Mouse (Mus musculus) stomach, embryonic 16.5 days (tissue): ENCODE measurements around the gene Fbxw8. TPM values are rescaled to one million over a fixed set of nuclear protein-coding genes. Genes with fewer than 3 reads are reported as not detected.

ENCODE experiments used
- ATAC-seq: fragments of 200-750 bp; cut with Nextera tagmentation; 2 replicates; pipeline ENCODE4 v1.8.0; 2017; ENCODE audit warnings: moderate number of reproducible peaks, moderate TSS enrichment; ENCODE audit not compliant: insufficient read depth, low FRiP score
- H3K27ac ChIP-seq: fragments of 300-500 bp; sonication (generic); 2 replicates; pipeline ENCODE4 v1.5.1; 2014; ENCODE audit warnings: low read length
- H3K27me3 ChIP-seq: fragments of 300-500 bp; sonication (generic); 2 replicates; pipeline ENCODE4 v1.6.1; 2014; ENCODE audit warnings: low read length, control low read depth, mixed read lengths; ENCODE audit not compliant: control insufficient read depth, insufficient read depth
- H3K36me3 ChIP-seq: fragments of 300-500 bp; sonication (generic); 2 replicates; pipeline ENCODE4 v1.6.1; 2014; ENCODE audit warnings: low read length; ENCODE audit not compliant: control insufficient read depth, insufficient read depth
- H3K4me1 ChIP-seq: fragments of 300-500 bp; sonication (generic); 2 replicates; pipeline ENCODE4 v1.6.1; 2014; ENCODE audit warnings: low read length, control low read depth, mixed read lengths; ENCODE audit not compliant: control insufficient read depth, insufficient read depth
- H3K4me2 ChIP-seq: fragments of 300-500 bp; sonication (generic); 2 replicates; pipeline ENCODE4 v1.6.1; 2014; ENCODE audit warnings: low read depth, low read length, mixed read lengths
- H3K4me3 ChIP-seq: fragments of 300-500 bp; sonication (generic); replicated peaks from 2 replicates; pipeline ENCODE4 v1.5.1; 2014; ENCODE audit warnings: mild to moderate bottlenecking, low read length
- H3K9ac ChIP-seq: fragments of 300-500 bp; sonication (generic); 2 replicates; pipeline ENCODE4 v1.6.1; 2014; ENCODE audit warnings: low read length
- H3K9me3 ChIP-seq: fragments of 300-500 bp; sonication (generic); replicated peaks from 2 replicates; pipeline ENCODE4 v1.6.1; 2016; ENCODE audit warnings: low read length, control low read depth; ENCODE audit not compliant: control insufficient read depth
- WGBS: fragments of 180-500 bp; shearing (Covaris S2); extraction: QIAGEN DNeasy Blood & Tissue Kit; methylation state at CpG from one replicate; pipeline ENCODE4 v1.1.7; 2014; 5-methylcytosine and 5-hydroxymethylcytosine counted together
- polyA plus RNA-seq: library from polyadenylated mRNA; unstranded; fragments of >200 nt; fragmentation: Nextera tagmentation; extraction: Ambion mirVana; gene quantifications from 2 replicates; pipeline ENCODE4 v1.2.1, GENCODE M21; 2015

The Fbxw8 gene
- polyA plus RNA-seq, 1 experiment from 2014 or later: 16.5 TPM

- H3K4me2 ChIP-seq: no peak overlapping the region
- H3K4me3 ChIP-seq: no peak overlapping the region
- H3K27me3 ChIP-seq: no peaks in the 10 kb centered on the region
- peak; percentile 87 for ATAC-seq
- H3K9me3 ChIP-seq: no peaks in the 10 kb centered on the region
- H3K9ac ChIP-seq: no peak overlapping the region
- peak overlapping the region; percentile 69; the same call in 1 of the 2 replicates for H3K27ac ChIP-seq
- no peaks in the 10 kb centered on the region for H3K36me3 ChIP-seq
- H3K4me1 ChIP-seq: no peaks in the 10 kb centered on the region
- 62% methylated on average over 8 of the region's 8 CpGs for WGBS
Observed at GRCm38 (mm10) chr5:118051981-118052662, 103.1 kb downstream of the Fbxw8 start.

- H3K9ac ChIP-seq: no peak overlapping the region
- ATAC-seq: no peak
- 77% methylated on average over 4 of the region's 4 CpGs for WGBS
- H3K4me3 ChIP-seq: no peak overlapping the region
- no peaks in the 10 kb centered on the region for H3K36me3 ChIP-seq
- no peak overlapping the region for H3K4me2 ChIP-seq
- no peaks in the 10 kb centered on the region for H3K27me3 ChIP-seq
- no peaks in the 10 kb centered on the region for H3K9me3 ChIP-seq
- no peak overlapping the region for H3K27ac ChIP-seq
- no peaks in the 10 kb centered on the region for H3K4me1 ChIP-seq
Observed at GRCm38 (mm10) chr5:118050743-118051142, 104.5 kb downstream of the Fbxw8 start.

GRCm38 (mm10) chr5:118048928-118049327, 106.3 kb downstream of the Fbxw8 start:
- H3K9ac ChIP-seq: no peak overlapping the region
- H3K4me1 ChIP-seq: no peaks in the 10 kb centered on the region
- H3K4me3 ChIP-seq: no peak overlapping the region
- no peak overlapping the region for H3K4me2 ChIP-seq
- WGBS: 80% methylated on average over 5 of the region's 5 CpGs
- ATAC-seq: no peak
- no peak overlapping the region for H3K27ac ChIP-seq
- H3K36me3 ChIP-seq: no peaks in the 10 kb centered on the region
- H3K9me3 ChIP-seq: no peaks in the 10 kb centered on the region
- H3K27me3 ChIP-seq: no peaks in the 10 kb centered on the region

GRCm38 (mm10) chr5:118048412-118048811, 106.9 kb downstream of the Fbxw8 start:
- Histone ChIP-seq H3K36me3 (no peaks in the 10 kb centered on the region), H3K9ac (no peak overlapping the region), H3K4me2 (no peak overlapping the region), H3K27me3 (no peaks in the 10 kb centered on the region), H3K4me1 (no peaks in the 10 kb centered on the region), H3K4me3 (no peak overlapping the region), H3K27ac (no peak overlapping the region), H3K9me3 (no peaks in the 10 kb centered on the region)
- 81% methylated on average over 4 of the region's 4 CpGs for WGBS
- no peak for ATAC-seq

- H3K4me3 ChIP-seq: no peak overlapping the region
- H3K27me3 ChIP-seq: no peaks in the 10 kb centered on the region
- no peak for ATAC-seq
- no peaks in the 10 kb centered on the region for H3K36me3 ChIP-seq
- H3K4me1 ChIP-seq: no peaks in the 10 kb centered on the region
- no peak overlapping the region for H3K9ac ChIP-seq
- no peaks in the 10 kb centered on the region for H3K9me3 ChIP-seq
- no peak overlapping the region for H3K4me2 ChIP-seq
- no peak overlapping the region for H3K27ac ChIP-seq
- WGBS: 85% methylated on average over 14 of the region's 14 CpGs
Observed at GRCm38 (mm10) chr5:118047091-118047757, 108.0 kb downstream of the Fbxw8 start.

- Histone ChIP-seq H3K9ac (no peak overlapping the region), H3K4me1 (no peaks in the 10 kb centered on the region), H3K4me3 (no peak overlapping the region), H3K4me2 (no peak overlapping the region), H3K36me3 (no peaks in the 10 kb centered on the region), H3K27ac (no peak overlapping the region), H3K9me3 (no peaks in the 10 kb centered on the region), H3K27me3 (no peaks in the 10 kb centered on the region)
- ATAC-seq: no peak
- 85% methylated on average over 9 of the region's 9 CpGs for WGBS
Observed at GRCm38 (mm10) chr5:118045385-118045784, 109.9 kb downstream of the Fbxw8 start.

GRCm38 (mm10) chr5:118044907-118045306, 110.4 kb downstream of the Fbxw8 start:
- Histone ChIP-seq H3K36me3 (no peaks in the 10 kb centered on the region), H3K9ac (no peak overlapping the region), H3K4me2 (no peak overlapping the region), H3K27ac (no peak overlapping the region), H3K4me1 (no peaks in the 10 kb centered on the region), H3K4me3 (no peak overlapping the region), H3K9me3 (no peaks in the 10 kb centered on the region), H3K27me3 (no peaks in the 10 kb centered on the region)
- 85% methylated on average over 6 of the region's 6 CpGs for WGBS
- no peak for ATAC-seq

GRCm38 (mm10) chr5:118043761-118044160, 111.5 kb downstream of the Fbxw8 start:
- H3K27ac ChIP-seq: no peak overlapping the region
- H3K4me2 ChIP-seq: no peak overlapping the region
- H3K27me3 ChIP-seq: no peaks in the 10 kb centered on the region
- no peaks in the 10 kb centered on the region for H3K4me1 ChIP-seq
- H3K36me3 ChIP-seq: no peaks in the 10 kb centered on the region
- no peaks in the 10 kb centered on the region for H3K9me3 ChIP-seq
- no peak for ATAC-seq
- 84% methylated on average over 4 of the region's 4 CpGs for WGBS
- no peak overlapping the region for H3K9ac ChIP-seq
- H3K4me3 ChIP-seq: no peak overlapping the region

GRCm38 (mm10) chr5:118042599-118042998, 112.7 kb downstream of the Fbxw8 start:
- H3K9ac ChIP-seq: no peak overlapping the region
- ATAC-seq: no peak
- WGBS: 78% methylated on average over 6 of the region's 6 CpGs

More at GRCm38 (mm10) chr5:118042599-118042998, 112.7 kb downstream of the Fbxw8 start:
- H3K27ac ChIP-seq: no peak overlapping the region
- H3K36me3 ChIP-seq: no peaks in the 10 kb centered on the region
- no peak overlapping the region for H3K4me2 ChIP-seq
- no peaks in the 10 kb centered on the region for H3K9me3 ChIP-seq
- no peaks in the 10 kb centered on the region for H3K4me1 ChIP-seq
- H3K4me3 ChIP-seq: no peak overlapping the region
- no peaks in the 10 kb centered on the region for H3K27me3 ChIP-seq
